Mouse (Mus musculus) heart, embryonic 16.5 days (tissue): ENCODE results near the gene Gm49320. TPM values are rescaled to one million over a fixed set of nuclear protein-coding genes. Genes with fewer than 3 reads are reported as not detected.
A peak's percentile ranks its signal among the peaks of the same experiment; 100 is the strongest.

Experiments used
- ATAC-seq: fragments of 200-750 bp; cut with Nextera tagmentation; replicated peaks from 2 replicates; pipeline ENCODE4 v1.8.0; 2017; ENCODE audit warnings: moderate number of reproducible peaks; ENCODE audit not compliant: insufficient read depth, low FRiP score; ENCODE audit errors: extremely low read depth
- H3K27ac ChIP-seq: fragments of 300-500 bp; sonication (generic); 2 replicates; pipeline ENCODE4 v1.5.1; 2014; ENCODE audit warnings: mild to moderate bottlenecking, low read length, control low read depth, moderate library complexity
- H3K27me3 ChIP-seq: fragments of 300-500 bp; sonication (generic); 2 replicates; pipeline ENCODE4 v1.6.1; 2014; ENCODE audit warnings: low read length, mixed read lengths; ENCODE audit not compliant: control insufficient read depth, insufficient read depth
- H3K36me3 ChIP-seq: fragments of 300-500 bp; sonication (generic); 2 replicates; pipeline ENCODE4 v1.6.1; 2014; ENCODE audit not compliant: control insufficient read depth, insufficient read depth
- H3K4me1 ChIP-seq: fragments of 300-500 bp; sonication (generic); 2 replicates; pipeline ENCODE4 v1.6.1; 2014; ENCODE audit warnings: low read length, mixed read lengths; ENCODE audit not compliant: control insufficient read depth, insufficient read depth
- H3K4me2 ChIP-seq: fragments of 300-500 bp; sonication (generic); 2 replicates; pipeline ENCODE4 v1.6.1; 2014; ENCODE audit warnings: low read depth, mild to moderate bottlenecking, control low read depth, low read length
- H3K4me3 ChIP-seq: fragments of 300-500 bp; sonication (generic); 2 replicates; pipeline ENCODE4 v1.5.1; 2014; ENCODE audit warnings: mild to moderate bottlenecking, control low read depth, low read length
- H3K9ac ChIP-seq: fragments of 300-500 bp; sonication (generic); 2 replicates; pipeline ENCODE4 v1.6.1; 2014; ENCODE audit warnings: low read length, control low read depth
- H3K9me3 ChIP-seq: fragments of 300-500 bp; sonication (generic); replicated peaks from 2 replicates; pipeline ENCODE4 v1.6.1; 2016; ENCODE audit warnings: low read length; ENCODE audit not compliant: control insufficient read depth
- WGBS: fragments of 180-500 bp; shearing (Covaris S2); extraction: QIAGEN DNeasy Blood & Tissue Kit; methylation state at CpG from one replicate; pipeline ENCODE4 v1.1.7; 2014; 5-methylcytosine and 5-hydroxymethylcytosine counted together
- polyA plus RNA-seq: library from polyadenylated mRNA; unstranded; fragments of >200 nt; fragmentation: Nextera tagmentation; extraction: Ambion mirVana; gene quantifications from 2 replicates; pipeline ENCODE4 v1.2.1, GENCODE M21; 2015

Gm49320 gene
- polyA plus RNA-seq, 1 experiment from 2014 or later = 0.81 TPM

DNA sequence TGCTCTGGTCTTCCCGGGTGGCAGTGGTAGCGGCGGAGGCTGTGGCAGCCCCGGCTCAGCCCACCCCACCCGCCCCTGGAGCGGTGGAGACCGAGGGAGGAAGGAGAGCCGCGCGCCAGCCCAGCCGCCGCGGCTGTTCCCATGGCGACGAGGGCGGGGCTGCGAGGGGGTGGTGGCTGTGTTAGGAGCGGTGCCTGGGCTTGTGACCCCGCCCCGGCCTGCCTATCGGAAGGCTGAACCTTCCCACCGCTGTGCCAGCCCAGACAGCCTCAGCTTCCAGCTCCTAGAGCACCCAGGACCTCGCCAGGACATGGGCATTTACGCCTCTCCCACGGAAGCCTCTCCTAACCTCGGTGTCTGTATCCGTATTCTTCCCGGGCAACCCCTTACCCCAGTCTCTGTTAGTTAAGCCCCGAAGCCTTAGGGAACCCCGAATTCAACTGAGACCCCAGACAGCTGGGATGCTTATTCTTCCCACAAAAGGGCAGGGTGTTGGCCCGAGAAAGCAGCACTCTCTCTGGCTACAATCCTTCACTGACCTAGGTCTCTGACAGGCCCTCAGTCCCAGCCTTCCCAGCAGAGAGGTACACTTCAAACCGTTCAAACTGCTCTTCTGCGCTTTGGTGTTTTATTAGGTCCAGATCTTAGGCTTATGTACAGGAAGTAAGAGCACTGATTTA is 20.6 kb downstream of the Gm49320 start, which contains the start of gene Ctxn1:
Ctxn1 (minus strand) TSS at position 150 of the 680 bp plus-strand sequence.
- WGBS = 6% methylated on average over 31 of the region's 33 CpGs
- peak; percentile 93 for ATAC-seq

DNA sequence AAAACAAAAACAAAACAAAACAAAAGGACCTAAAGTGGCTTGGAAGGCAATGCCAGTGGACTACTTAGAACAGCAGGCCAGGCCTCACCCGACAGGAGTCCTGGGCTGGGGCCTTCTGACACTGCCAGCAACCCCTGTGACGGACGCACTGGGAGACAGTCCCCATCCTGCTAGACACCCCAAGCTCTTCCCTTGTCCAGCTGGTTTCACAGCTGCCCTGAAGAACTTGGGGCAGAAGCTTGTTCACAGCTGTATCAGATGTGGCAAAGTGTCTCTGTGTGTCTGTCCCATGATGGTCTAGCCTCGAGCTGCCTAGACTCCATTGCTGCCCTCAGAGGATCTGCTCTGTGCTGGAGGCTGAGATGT is 21.1 kb downstream of the Gm49320 start:
- Histone ChIP-seq H3K4me1 (peaks cover 7% of the 10 kb centered on the region; the same call in 1 of the 2 replicates), H3K27ac (no peak overlapping the region; the same call in 1 of the 2 replicates), H3K4me2 (no peak overlapping the region), H3K27me3 (no peaks in the 10 kb centered on the region), H3K9ac (no peak overlapping the region), H3K4me3 (no peak overlapping the region), H3K9me3 (no peaks in the 10 kb centered on the region), H3K36me3 (peaks cover 54% of the 10 kb centered on the region)
- WGBS = 88% methylated on average over 4 of the region's 4 CpGs
- ATAC-seq = no peak

More for the DNA sequence above, 20.6 kb downstream of the Gm49320 start, which contains the start of gene Ctxn1:
- peak within 1 kb of the TSS; percentile 91 for H3K4me2 ChIP-seq
- H3K4me1 ChIP-seq = peaks cover 8% of the 10 kb centered on the region
- no peaks in the 10 kb centered on the region for H3K9me3 ChIP-seq
- H3K27me3 ChIP-seq = no peaks in the 10 kb centered on the region
- H3K9ac ChIP-seq = peak within 1 kb of the TSS; percentile 73
- peak within 1 kb of the TSS; percentile 73 for H3K4me3 ChIP-seq
- H3K36me3 ChIP-seq = peaks cover 53% of the 10 kb centered on the region
- H3K27ac ChIP-seq = peak within 1 kb of the TSS; percentile 52

DNA sequence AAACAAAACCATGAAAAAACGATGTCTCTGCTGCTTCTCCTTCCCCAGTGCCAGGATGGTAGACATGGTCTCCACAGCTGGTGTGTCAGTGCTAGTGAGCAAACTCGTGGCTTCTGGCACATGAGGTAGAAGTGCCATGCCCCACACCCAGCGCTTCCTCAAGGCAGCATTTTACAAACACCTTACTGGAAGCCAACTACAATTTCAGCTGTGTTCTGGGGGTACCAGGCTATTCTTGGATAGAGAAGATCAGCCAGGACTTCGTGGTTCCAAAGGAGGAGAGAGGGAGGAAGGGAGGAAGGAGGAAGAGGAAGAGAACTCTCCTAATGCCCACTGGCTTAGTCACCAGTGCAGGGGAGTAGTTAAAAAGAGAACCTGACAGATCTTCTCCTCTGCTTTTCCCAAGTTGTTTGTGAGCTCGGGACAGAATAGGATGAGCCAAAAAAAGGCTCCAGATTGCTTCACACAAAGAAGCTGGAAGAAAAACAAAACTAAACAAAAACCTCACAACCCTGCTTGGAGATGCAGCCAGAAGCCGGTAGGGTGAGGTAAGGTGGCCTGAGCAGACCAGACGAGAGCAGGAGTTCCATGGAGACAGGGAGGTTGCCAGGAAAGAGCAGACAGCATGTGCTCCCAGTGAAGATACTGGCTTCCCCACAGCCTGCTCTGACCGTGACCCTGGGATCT is 24.6 kb downstream of the Gm49320 start:
- no peak overlapping the region for H3K27ac ChIP-seq
- H3K4me1 ChIP-seq = peaks cover 2% of the 10 kb centered on the region; the same call in 1 of the 2 replicates
- no peak overlapping the region for H3K4me3 ChIP-seq
- no peak overlapping the region for H3K9ac ChIP-seq
- ATAC-seq = no peak
- H3K4me2 ChIP-seq = no peak overlapping the region
- H3K27me3 ChIP-seq = no peaks in the 10 kb centered on the region
- peaks cover 71% of the 10 kb centered on the region for H3K36me3 ChIP-seq
- WGBS = 81% methylated on average over 8 of the region's 8 CpGs
- H3K9me3 ChIP-seq = no peaks in the 10 kb centered on the region

DNA sequence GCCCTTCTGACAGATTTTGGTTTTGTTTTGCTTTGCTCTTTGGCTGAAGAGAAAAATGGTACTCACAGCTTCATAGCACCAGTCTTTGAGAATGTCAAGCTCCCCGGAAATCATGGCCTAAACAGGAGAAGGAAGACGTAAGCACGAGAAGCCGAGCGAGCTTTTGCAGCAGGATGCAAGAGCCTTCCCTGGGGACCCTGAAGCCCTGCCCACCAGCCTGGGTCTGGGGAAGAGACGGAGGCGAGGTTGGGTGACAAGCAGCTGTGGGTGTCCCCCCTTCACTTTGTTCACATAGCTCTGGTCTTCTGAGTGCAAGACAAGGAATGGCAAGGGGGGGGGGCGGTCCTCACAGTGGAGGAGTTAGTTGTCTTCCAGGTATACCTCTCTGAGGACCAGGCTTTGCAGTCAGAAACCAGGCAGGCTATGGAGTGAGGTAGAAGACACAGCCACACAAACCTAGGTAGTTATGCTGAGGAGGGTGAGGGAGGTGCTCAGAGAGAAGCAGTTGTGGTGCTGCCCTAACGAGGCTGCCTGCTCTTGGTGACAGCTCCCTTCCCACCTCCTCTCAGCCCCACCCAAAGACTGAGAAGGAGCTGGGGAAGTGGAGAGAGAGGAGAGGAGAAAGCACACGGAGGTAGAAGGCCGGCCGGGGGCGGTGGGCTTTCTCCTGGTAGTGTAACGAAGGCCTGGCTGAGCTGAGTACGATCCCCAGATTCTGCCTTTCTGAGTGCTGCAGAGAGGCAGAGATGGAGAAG is 26.7 kb downstream of the Gm49320 start:
- WGBS = 87% methylated on average over 15 of the region's 15 CpGs
- Histone ChIP-seq H3K4me1 (no peaks in the 10 kb centered on the region), H3K9me3 (no peaks in the 10 kb centered on the region), H3K27me3 (no peaks in the 10 kb centered on the region), H3K27ac (no peak overlapping the region), H3K9ac (no peak overlapping the region), H3K4me3 (no peak overlapping the region), H3K4me2 (no peak overlapping the region), H3K36me3 (peaks cover 81% of the 10 kb centered on the region)
- ATAC-seq = no peak

DNA sequence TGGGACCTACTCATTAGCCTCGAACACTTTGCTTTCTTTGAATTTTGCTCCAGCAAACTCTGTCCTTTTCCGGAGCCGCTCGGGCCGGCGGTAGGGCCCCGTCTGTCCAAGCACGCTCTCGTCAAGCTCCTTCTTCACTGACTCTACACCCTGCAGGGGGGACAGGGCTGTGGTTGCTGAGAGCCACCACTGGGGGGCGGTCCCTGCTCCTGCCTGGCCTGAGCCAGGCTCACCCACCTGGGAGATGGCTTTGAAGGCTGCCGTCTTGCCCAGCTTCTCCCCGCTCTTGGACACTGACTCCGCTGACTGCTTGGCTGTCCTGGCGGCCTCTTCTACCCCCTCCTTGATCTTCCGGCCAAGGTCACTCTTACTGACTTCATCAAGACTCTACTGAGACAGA is 29.0 kb downstream of the Gm49320 start:
- H3K4me2 ChIP-seq = no peak overlapping the region
- WGBS = 80% methylated on average over 15 of the region's 15 CpGs
- peaks cover 70% of the 10 kb centered on the region for H3K36me3 ChIP-seq
- H3K27ac ChIP-seq = no peak overlapping the region
- H3K4me1 ChIP-seq = no peaks in the 10 kb centered on the region
- no peaks in the 10 kb centered on the region for H3K9me3 ChIP-seq
- no peak; the same call in 1 of the 2 replicates for ATAC-seq
- no peaks in the 10 kb centered on the region for H3K27me3 ChIP-seq
- no peak overlapping the region for H3K4me3 ChIP-seq
- no peak overlapping the region for H3K9ac ChIP-seq

DNA sequence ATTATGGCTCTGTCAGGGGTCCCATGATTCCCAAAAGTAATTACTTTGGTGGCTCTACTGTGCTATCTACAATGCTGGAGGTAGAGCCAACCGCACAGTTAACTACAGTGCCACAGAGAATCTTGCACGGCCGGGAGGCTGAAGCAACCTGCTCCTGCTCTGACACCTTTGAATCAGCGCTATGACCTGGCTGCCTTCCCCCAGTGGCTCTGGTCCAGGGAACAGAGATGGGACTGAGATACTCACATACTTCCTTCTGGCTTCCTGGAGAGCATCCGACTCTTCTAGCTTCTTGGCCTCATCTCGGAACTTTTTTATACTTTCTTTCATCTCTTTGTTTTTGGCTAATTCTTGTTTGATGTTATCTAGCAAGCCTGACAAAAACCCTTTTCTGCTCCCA is 30.9 kb downstream of the Gm49320 start:
- ATAC-seq = no peak
- Histone ChIP-seq H3K4me1 (peaks cover 3% of the 10 kb centered on the region), H3K36me3 (peaks cover 74% of the 10 kb centered on the region), H3K27me3 (no peaks in the 10 kb centered on the region), H3K4me3 (no peak overlapping the region), H3K9me3 (no peaks in the 10 kb centered on the region), H3K27ac (no peak overlapping the region), H3K9ac (no peak overlapping the region), H3K4me2 (no peak overlapping the region)
- WGBS = 86% methylated on average over 6 of the region's 6 CpGs

DNA sequence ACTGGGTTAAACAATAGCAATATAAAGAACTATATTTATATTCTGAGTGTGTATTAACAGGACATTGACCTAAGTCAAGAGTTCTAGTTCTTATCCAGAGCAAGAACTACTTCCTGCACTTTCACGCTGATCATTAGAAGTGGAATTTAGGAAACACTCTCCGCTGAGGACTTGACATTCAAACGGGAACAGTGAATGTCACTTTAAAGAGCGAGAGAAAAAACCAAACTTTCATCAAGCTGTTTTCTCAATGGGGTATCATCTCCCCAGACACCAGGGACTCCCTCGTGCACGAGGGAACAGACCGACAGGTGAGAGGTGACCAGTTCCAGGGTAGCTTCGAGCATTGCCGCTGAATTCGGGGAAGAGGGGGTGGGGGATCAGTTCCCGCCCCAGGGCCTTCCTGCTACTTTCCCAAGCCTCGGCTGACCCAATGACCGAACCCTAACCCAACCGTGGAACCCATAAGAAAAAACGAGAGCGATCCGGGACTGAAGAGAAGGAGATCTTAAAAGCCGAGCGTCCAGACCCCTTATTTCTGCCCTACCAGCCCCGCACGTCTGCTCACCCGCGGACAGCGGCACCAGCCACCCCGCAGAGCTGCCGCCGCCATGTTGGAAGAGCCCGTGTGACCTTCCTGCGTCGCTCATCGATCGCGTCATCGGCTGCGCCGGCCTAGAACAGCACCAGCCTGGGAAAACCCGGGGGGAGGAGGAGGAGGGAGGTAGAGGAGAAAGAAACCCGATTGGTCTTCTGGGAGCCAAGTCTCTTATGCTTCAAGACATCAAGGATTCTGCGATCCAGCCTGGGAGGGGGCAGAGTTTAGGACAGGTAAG is 36.8 kb downstream of the Gm49320 start, which contains the start of gene Timm44:
Timm44 (minus strand) TSS at position 639 of the 836 bp plus-strand sequence.
- Histone ChIP-seq H3K4me1 (peaks cover 7% of the 10 kb centered on the region), H3K9ac (peak within 1 kb of the TSS; percentile 86), H3K4me2 (peak within 1 kb of the TSS; percentile 80), H3K27me3 (no peaks in the 10 kb centered on the region), H3K36me3 (peaks cover 23% of the 10 kb centered on the region), H3K27ac (peak within 1 kb of the TSS; percentile 67), H3K9me3 (no peaks in the 10 kb centered on the region), H3K4me3 (peak within 1 kb of the TSS; percentile 85)
- under 1% methylated on average over 39 of the region's 39 CpGs for WGBS
- ATAC-seq = peak; percentile 94

DNA sequence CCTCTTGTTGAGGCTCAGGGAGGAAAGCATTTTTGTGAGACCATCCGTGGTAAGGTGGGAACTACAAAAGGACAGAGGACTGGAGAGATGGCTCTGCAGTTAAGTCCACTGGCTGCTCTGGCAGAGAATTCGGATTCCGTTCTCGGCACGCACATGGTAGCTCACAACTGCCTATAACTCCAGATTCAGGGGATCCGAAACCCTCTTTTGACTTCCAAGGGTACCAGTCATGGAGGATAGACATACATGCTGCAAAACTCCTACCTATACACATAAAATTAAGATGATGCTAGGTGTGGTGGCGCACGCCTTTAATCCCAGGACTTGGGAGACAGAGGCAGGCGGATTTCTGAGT is 37.4 kb downstream of the Gm49320 start:
- Histone ChIP-seq H3K4me1 (peaks cover 7% of the 10 kb centered on the region), H3K27ac (peak overlapping the region; percentile 67; the same call in 1 of the 2 replicates), H3K4me2 (peak overlapping the region; percentile 62), H3K36me3 (peaks cover 23% of the 10 kb centered on the region), H3K27me3 (no peaks in the 10 kb centered on the region), H3K4me3 (peak overlapping the region; percentile 85), H3K9ac (peak overlapping the region; percentile 86), H3K9me3 (no peaks in the 10 kb centered on the region)
- no peak; the same call in 1 of the 2 replicates for ATAC-seq
- 22% methylated on average over 9 of the region's 9 CpGs for WGBS
